Mouse (Mus musculus) CD4-positive, CD25-positive, alpha-beta regulatory T cell, adult 4 months (primary cell): ENCODE data around the gene Tubgcp3. TPM values are rescaled to one million over a fixed set of nuclear protein-coding genes. Genes with fewer than 3 reads are reported as not detected.
"Not testable (repeated sequence)": the region's sequence is repeated elsewhere in the genome, so short reads cannot be mapped to it uniquely, and the experiment has no call there.

ENCODE experiments used
- ATAC-seq: one replicate; pipeline ENCODE4 v1.8.0; 2017
- polyA plus RNA-seq, 2 experiments: library from polyadenylated mRNA; unstranded; fragments of 100-300 nt; shearing (Covaris generic); gene quantifications; one replicate each; pipeline ENCODE4 v1.2.1; 2017

The Tubgcp3 gene
- polyA plus RNA-seq, result 10 to 100 TPM; 43.9 to 71.5 TPM

GRCm38 (mm10) chr8:12672056-12672881 is at the start of gene Tubgcp3:
Tubgcp3 (minus strand) TSS chr8:12672248.
- ATAC-seq, result peak; percentile 94

DNA sequence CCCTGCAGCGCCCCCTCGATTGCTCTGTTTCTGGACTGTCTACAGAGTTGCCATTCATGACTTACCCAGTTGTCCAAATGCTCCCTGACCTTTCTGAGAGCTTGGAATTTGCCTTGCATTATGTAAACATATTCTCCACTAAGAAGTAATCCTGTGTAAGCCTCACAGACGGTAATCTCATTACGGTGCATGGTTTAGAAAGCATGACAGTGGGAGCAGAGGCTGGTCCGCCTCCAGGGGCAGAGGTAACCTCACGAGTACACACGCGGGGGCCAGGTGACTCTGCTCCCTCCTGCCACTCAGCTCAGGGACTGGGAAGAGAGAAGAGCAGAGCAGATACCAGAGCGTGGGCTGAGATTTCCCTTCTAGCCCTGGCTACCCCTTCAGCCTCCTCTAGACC is 47.0 kb upstream of the Tubgcp3 start:
- no peak for ATAC-seq

GRCm38 (mm10) chr8:12715861-12716585 is 44.0 kb upstream of the Tubgcp3 start:
- ATAC-seq, result no peak

DNA sequence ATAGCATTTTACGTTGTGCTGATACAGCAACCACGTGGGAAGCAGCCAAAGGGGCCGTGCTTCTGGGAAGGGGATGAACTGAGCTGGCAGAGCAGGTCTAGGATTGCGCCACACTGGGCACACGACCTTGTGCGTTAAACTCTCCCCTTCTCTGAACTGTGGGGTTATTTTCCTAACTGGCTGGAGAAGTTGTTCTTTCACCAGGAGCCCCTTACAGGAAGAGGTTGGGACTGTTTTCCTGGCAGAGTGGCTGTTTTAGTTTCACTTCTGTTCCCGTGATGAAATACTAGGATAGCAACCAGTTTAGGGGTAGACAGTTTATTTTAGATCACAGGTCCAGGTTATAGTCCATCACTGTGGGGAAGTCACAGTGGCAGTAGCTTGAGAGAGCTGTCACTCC is 39.6 kb upstream of the Tubgcp3 start:
- no peak for ATAC-seq

GRCm38 (mm10) chr8:12703597-12703996 is 31.5 kb upstream of the Tubgcp3 start:
- ATAC-seq, result no peak

- ATAC-seq, result no peak
Observed at GRCm38 (mm10) chr8:12702290-12702689, 30.2 kb upstream of the Tubgcp3 start.

DNA sequence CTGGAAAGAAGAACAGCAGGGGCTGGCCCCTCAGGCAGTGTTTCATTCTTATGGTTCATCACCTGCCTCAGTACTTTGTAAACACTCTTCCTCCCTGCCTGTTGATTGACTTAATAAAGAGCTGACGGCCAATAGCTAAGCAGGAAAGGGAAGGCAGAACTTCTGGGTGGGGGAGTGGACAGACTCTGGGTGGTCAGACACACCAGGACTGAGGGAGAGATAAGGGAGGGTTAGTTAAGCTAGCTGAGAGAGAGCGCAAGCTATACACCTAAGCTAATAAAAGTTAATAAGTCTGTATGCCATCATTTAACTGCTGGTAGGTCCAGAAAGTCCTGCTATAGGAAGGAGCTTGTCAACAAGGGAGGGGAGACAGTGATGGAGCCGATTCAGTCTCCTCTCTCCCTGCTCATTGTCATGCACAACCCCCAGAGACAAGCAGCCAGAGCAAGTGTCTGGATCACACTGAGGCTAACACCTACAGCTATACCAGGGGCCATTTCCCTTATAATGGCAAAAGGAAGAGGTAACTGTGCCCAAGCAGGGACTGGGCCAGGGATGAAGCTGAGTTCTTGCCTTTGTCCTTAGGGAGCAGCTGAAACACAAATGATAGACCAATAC is 26.7 kb upstream of the Tubgcp3 start:
- no peak for ATAC-seq

- ATAC-seq, result no peak
Observed at GRCm38 (mm10) chr8:12688851-12689250, 16.8 kb upstream of the Tubgcp3 start.

GRCm38 (mm10) chr8:12677529-12677928 is 5.5 kb upstream of the Tubgcp3 start:
- peak; percentile 94 for ATAC-seq

- peak; percentile 40 for ATAC-seq
Observed at GRCm38 (mm10) chr8:12671473-12672055, 484 bp downstream of the Tubgcp3 start.

- ATAC-seq, result no peak
Observed at GRCm38 (mm10) chr8:12670965-12671364, 1.1 kb downstream of the Tubgcp3 start.

DNA sequence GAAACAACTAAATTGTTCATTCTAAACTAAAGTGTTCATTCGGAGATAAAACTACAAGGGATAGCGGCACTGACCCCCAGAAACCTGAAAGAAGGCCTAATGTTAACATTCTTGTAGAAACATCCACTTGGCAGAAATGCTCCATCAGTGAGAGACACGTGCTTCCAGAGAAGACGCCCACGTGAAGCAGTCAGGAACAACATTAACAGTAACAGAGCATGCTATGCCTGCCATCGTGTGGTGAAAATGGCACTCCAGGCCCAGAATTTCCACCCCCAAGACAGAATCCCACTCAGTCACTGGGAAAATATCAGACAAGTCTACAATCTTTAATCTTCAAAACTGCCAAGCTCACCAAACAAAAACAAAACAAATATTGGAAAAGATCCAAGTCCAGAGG is 3.2 kb downstream of the Tubgcp3 start:
- no peak for ATAC-seq

DNA sequence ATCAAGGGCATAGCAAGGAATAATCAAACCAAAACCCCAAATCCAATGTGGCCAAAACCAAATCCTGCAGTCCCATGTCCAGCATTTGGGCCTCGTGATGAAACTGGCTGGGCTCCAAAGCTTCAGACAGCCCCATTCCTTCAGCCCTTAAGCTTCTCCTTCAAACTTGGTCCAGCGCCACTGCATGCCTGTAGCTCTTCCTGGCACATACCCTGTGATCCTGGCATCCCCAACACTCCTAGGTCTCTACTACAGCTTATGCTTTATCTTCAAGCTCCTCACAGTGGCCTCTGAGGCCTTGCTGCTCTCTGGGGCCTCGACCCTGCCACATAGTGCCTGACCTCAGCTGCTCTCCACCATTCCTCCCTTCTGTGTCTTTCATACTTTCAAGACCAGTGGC is 5.5 kb downstream of the Tubgcp3 start:
- not testable (repeated sequence) for ATAC-seq

DNA sequence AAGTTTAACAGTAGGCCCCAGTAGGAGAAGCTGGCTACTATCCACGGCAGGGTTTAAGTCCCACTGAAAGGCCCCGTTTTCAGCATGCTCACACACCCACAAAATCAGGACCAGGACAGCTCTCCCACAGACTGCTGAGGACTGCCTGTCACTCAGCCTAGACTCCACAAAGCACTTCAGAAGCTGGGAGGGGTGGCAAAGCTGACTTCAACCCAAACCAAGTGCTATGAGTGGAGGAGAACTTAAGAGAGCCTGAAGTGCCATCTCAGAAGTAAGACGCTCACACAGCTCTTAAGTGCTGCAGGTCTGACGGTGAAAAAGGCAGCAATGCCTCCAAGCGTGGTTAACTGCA is 9.0 kb downstream of the Tubgcp3 start:
- ATAC-seq, result no peak

DNA sequence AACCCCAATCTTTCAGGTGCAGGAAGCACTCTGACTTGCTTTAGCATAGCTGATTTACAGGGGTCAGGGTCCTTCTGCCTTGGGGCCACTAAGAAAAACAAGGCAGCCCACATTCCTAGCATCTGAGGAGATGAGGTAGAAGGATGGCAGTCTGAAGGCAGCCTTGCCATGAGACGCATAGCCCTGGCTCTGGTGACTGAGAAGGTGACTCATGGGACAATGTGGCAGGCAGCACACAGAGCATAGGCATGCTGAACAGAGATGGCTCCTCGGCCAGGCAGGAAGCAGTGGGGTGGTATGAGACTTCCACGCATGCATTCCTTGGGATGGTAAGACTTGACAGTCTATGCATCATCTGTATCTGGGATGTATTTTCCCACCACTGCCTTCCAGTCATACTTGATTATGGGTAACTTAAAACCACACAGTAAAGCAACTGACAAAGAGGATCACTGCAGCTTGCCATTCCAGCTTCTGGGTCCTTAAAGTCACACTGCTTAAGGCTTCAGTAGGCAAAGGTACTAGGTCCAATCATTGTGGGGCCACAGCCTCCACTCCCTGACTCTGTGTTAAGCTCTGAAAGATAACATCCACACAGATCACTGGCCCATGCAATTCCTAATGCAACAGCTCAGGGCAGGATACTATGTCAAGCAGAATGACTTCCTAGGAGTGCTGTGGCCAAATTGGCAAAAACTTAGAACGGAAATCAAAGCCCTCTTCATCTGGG is 9.5 kb downstream of the Tubgcp3 start:
- ATAC-seq, result no peak

DNA sequence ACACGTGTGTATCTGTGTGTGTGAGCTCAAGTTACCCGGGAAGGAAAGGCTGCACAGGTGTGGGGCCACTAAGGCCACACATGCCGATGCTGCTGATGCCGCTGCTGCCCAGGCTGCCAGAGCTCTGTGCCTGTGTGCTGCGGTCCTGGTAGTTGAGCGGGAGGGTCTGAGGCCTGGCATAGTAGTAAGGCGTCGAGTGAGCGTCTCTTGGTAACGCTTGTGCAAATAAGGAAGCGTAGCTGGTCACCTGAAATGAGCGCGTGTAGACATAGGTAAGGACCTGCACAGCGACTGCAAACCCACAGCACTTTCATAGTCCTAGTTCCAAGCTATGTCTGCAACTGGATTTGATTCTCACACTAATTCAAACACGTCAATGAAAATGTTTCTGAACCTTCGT is 14.6 kb downstream of the Tubgcp3 start:
- ATAC-seq, result no peak

DNA sequence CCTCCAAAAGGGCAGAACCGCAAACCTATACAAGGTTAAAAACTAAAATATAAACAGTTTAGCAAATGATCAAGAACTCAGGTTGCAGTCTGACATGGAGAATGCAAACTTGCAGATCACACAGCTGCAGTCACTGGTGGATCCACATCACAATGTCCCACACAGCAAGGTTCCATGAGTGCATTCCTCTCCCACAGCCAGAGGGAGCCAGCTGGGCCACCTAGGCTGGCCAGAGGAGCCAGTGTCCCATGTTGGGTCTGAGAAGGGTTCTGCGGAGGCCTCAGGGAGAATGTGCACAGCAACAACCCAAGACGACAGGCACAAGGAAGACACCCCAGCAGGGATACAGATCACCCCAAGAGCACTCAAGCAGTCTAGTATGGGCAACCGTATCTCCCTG is 20.8 kb downstream of the Tubgcp3 start:
- ATAC-seq, result no peak

DNA sequence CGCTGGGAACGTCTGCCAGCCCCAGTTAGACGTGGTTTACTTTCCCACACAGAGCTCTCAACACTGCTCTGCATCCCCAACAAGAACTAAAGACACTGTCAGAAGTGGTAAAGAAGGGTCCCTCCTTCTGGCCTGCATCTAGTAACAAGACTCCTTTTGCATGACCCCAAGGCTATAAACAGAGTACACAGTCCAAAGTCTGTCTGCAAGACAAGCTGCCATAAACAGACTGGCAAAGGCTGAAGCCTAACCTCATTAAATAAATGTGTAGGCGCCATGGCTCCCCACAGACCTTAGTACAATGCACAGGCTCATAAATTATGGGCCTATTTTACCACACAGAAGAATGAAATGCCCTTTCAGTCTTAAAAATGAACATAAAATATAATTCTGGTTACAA is 21.6 kb downstream of the Tubgcp3 start:
- ATAC-seq, result no peak

DNA sequence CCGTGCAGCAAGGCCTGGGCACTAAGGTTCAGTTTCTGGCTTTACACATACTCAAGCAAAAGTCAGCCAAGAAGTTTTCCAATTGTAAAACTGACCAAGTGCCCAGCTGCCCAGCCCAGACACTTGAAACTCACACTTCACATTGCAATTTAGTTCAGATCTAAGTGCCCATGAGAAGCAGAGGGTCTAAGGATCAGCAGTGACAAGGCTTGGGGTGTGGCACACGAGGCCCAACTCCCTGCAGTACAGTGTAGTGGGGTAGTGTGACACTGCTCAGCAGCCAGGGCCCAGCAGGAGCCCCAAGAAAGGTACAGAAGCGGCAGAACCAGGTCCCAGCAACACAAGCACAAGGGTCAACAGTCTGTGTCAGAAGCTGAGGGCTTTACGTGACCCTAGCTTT is 23.1 kb downstream of the Tubgcp3 start:
- ATAC-seq, result no peak

DNA sequence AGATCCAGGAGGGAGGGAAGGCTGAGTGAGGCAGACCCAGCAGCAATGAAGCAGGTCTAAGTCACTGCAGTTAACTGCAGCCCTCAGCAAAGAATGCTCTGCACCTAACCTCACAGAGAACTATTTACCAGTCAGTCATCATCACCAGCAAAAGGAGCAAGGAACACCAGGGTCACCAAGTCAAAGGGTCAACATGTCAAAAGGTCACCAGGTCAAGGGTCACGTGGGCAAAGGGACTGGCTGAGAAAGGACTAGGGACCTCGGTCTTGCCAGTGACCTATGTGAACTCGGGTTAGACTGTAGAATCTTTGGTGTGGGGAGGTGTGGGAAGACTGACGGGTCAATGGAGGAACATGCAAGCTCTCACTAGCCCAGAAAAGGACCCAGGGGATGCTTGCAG is 25.5 kb downstream of the Tubgcp3 start:
- ATAC-seq, result no peak

DNA sequence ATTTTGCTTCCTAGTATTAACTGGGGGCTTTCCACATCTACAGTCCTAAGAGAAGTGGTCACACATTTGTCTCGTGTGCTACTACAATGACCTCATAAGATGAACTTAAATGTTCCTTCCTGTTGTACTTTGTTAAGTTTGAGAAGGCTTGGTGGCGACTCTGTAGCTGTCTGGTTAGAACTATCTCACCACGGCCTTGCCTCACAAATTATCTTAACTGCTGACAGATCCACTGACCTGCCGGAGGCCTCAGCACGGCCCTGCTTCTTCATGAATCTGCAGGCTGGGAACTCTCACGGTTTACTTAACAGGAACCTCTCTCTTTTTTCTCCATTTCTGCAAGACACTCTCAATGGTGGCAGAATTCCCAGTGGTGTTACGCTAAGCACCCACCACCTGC is 27.2 kb downstream of the Tubgcp3 start:
- ATAC-seq, result no peak

DNA sequence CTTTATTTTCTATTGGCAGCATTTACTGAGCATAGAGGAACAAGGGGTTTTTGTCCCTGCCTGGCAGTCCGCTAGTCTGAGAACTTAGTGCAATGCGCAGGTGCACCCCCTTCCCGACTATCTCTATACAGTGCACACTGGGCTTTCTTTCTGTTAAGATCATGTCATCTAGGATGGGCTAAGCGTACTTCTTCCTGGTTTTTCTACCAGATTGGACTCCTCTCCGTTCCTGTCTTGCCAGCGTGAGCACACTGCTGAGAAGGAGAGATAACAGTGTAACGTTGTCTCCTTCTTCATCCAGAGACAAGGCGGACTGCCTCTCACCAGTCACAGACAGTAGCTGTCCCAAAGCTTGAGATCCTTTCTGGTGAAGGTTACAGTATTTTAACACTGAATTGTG is 27.7 kb downstream of the Tubgcp3 start:
- ATAC-seq, result no peak

GRCm38 (mm10) chr8:12641527-12641926 is 30.5 kb downstream of the Tubgcp3 start:
- no peak for ATAC-seq
